Mouse (Mus musculus) retina, embryonic 14.5 days (tissue): ENCODE measurements around the gene Tlk1.

Source experiments
- DNase-seq: peaks from one replicate; pipeline ENCODE4 v3.0.0-alpha.2; 2015; ENCODE audit warnings: low spot score

The Tlk1 gene

DNA sequence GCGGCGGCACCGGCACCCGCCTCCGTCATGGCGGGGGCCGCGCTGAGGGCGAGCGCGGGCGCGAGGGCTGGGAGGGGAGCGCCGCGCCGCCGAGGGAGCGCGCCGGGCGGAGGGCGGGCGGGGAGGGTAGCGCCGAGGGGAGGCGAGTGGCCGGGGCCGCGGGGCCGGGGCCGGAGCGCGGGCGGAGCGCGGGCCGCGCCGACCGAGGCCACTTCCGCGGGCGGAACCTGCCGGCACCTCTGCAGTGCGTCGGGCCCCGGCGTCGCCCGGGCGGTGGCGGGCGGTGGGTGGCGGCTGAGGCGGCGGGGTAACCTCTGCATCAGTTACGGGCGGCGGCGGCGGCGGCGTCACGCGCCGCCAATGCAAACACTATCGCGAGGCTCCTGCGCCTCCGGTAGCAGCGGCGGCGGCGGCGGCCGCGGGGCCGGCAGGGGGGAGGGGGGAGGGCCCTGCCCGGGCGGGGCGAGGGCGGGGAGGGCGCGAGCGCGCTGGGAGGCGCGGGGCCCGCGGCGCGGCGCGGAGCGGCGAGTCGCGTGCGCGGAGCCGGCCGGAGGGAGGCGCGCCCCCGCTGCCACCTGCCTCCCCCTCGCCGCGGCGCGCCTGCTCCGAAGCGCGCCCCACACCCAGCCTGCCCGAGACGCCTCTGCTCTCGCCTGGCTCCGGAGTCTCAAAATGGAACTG lies at the start of gene Tlk1:
Gene Tlk1, minus strand, starts transcription at position 358 of the 681 bp plus-strand sequence.
- DNase-seq: peak; percentile 90

DNA sequence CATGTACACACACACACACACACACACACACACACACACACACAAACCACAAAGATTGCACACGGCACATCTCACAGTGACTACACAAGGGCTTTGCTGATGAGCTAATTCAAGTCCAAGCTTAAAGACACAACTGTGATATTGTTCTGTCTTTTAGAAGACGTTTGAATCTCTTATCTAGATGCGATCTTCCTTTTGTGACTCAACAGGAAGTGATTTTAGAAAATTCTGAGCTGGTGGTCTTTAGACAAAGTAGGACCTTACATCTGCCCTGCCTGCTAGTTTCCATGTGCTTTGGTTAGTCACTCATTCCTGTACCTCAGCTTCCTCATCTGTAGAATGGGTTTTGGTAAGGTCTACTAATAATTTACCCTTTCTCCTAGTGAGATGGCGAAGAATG lies 49.6 kb upstream of the Tlk1 start:
- no peak for DNase-seq

GRCm38 (mm10) chr2:70873168-70873567 lies 47.6 kb upstream of the Tlk1 start:
- DNase-seq: no peak

- peak; percentile 57 for DNase-seq
Observed at GRCm38 (mm10) chr2:70871466-70872022, 46.0 kb upstream of the Tlk1 start.

- no peak for DNase-seq
Observed at GRCm38 (mm10) chr2:70870819-70871218, 45.3 kb upstream of the Tlk1 start.

DNA sequence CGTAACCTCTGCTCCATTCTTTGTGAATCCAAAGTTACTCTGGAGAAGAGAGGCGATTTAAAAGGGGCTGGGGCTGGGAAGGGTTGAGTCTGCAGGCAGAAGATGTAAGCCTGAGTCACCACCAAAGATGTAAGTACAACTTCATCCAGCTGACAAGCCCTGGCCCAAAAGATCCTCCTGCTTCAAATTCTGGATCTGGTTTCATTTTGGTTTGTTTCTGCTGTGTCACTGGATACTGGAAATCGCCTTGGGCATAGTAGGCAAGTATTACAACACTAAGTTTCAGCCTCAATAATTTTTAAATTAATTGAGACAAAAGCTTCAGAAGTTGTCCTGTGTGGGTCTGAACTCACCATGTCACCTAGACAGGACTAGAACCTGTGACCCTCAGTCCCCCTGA lies 43.6 kb upstream of the Tlk1 start:
- DNase-seq: no peak

DNA sequence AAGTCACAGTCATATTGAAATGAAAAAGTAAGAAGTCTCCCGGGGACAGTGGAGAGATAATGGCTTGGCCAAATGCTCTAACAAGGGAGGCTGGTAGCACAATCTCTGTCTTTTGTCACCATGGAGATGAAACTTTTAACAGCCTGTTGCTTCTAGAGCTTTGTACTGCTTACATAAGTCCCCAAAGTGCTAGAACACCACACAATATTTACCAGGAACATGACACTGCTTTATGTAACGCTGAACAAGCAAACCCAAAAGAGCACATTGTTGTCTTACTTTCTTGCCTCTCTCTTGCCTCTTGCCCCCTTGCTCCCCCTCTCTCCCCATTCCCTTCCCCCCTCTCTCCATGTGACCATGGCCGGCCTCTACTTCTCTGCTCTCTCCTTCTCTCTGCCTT lies 41.7 kb upstream of the Tlk1 start:
- no peak for DNase-seq

- no peak for DNase-seq
Observed at GRCm38 (mm10) chr2:70862881-70863280, 37.4 kb upstream of the Tlk1 start.

GRCm38 (mm10) chr2:70859740-70860139 lies 34.2 kb upstream of the Tlk1 start:
- no peak for DNase-seq

DNA sequence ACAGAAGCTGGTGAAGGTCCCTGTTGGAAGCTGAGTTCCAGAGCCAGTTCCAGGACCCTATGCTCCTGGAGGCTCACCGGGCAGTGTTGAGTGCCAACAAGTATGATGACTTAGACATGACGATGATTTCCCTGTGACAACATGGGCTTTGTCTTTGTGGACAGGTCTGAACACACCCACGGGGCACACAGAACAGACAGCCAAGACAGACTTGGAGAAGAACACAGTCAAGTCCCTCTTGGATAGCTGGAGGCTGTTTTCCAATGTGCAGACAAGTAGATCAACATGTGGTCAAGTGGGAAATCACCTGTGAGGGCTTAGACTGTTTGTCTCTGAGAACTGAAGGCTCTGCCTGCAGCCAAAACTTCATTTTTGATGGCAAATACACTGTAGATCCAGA lies 31.4 kb upstream of the Tlk1 start:
- DNase-seq: no peak

- DNase-seq: no peak
Observed at GRCm38 (mm10) chr2:70854231-70854888, 28.8 kb upstream of the Tlk1 start.

GRCm38 (mm10) chr2:70853329-70853728 lies 27.8 kb upstream of the Tlk1 start:
- DNase-seq: no peak

- no peak for DNase-seq
Observed at GRCm38 (mm10) chr2:70852796-70853221, 27.3 kb upstream of the Tlk1 start.

- no peak for DNase-seq
Observed at GRCm38 (mm10) chr2:70852186-70852795, 26.8 kb upstream of the Tlk1 start.

DNA sequence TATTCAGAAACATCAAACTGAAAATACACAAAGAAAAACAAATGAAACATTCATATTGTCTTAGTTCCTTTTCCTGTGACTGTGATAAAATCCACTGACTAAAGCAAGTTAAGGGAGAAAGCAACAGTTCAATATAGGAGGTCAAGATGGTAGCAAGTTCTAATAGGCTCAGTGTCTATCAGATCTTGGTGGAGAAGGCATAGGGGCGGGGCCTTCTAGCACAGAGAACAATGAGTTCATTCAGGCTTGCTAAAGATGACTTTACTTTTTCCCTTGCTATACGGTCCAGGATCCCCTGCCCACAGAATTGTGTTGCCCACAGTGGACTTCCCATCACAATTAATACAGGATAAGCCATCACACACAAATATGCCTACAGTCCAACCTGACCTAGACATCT lies 20.3 kb upstream of the Tlk1 start:
- no peak for DNase-seq

- no peak for DNase-seq
Observed at GRCm38 (mm10) chr2:70844694-70845395, 19.3 kb upstream of the Tlk1 start.

GRCm38 (mm10) chr2:70842049-70842618 lies 16.6 kb upstream of the Tlk1 start:
- no peak for DNase-seq

DNA sequence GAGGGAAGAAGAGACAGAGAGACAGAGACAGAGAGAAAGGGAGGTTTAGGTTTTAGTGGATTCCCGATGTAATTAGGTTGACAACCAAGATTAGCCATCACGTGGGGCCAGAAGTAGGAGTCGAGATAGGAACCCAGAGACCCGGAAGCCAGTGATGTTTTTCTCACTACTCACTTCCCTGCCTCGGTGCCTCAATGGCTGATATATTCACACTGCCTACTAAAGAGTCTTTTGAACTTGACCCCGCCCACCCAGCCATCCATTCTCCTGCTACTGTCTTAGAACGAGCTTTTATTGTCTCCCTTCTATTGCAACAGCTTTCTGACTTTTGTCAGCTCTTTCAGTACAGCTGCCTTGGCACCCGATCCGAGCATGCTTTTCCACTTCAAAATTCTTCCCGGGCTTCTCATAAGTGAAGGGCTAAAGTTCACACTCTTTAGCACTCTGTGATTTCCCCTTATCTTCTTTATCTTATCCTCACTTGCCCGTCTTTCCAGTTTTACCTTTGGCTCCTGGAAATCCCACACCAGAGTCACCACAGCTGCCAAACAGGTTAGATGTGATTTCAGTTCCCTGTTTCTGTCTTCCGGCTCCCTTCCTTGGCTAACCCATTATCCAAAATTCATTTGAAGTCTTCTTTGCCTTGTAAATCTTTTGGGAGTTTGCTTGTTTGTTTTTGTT lies 13.1 kb upstream of the Tlk1 start:
- no peak for DNase-seq

- no peak for DNase-seq
Observed at GRCm38 (mm10) chr2:70836306-70836651, 10.8 kb upstream of the Tlk1 start.

- no peak for DNase-seq
Observed at GRCm38 (mm10) chr2:70835641-70836305, 10.2 kb upstream of the Tlk1 start.

DNA sequence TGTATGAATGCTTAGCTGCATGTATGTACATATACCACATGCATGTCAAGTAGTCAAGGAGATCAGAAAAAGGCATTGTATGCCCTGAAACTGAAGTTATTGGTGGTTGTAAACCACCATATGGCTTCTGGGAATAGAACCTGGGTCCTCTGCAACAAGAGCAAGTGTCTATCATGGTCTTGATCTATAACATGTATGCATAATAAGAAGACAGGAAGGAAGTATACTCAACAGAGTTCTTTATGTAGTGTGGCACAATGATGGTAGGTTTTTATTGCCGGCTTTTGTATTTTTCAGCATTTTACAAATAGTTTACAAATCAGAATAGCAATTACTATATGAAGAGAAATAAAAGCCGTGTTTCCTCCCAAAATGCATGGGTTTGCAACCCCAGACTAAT lies 9.7 kb upstream of the Tlk1 start:
- no peak for DNase-seq
